Mouse (Mus musculus) heart, adult 8-10 months (tissue): Measurements from ENCODE around the gene Lrfn5. TPM values are rescaled to one million over a fixed set of nuclear protein-coding genes. Genes with fewer than 3 reads are reported as not detected.

Experiments used
- DNase-seq: peaks from one replicate; pipeline ENCODE4 v3.0.0; 2022; ENCODE audit warnings: low spot score
- total RNA-seq, 4 experiments: library from RNA; stranded (reverse); gene quantifications; 2 replicates each; pipeline ENCODE4 v1.2.4; 2022

Lrfn5 gene
- total RNA-seq = under 1 TPM in 2 of 4 experiments, not detected in 2; 0.09 to 0.14 TPM

GRCm38 (mm10) chr12:61522829-61523370 is at the start of gene Lrfn5:
TSS of gene Lrfn5 (plus strand) at chr12:61523150.
- DNase-seq = no peak

- DNase-seq = no peak
These were observed 1.3 kb upstream of the Lrfn5 start for GRCm38 (mm10) chr12:61521501-61522147.

- DNase-seq = no peak
These were observed 662 bp upstream of the Lrfn5 start for GRCm38 (mm10) chr12:61522148-61522828.

GRCm38 (mm10) chr12:61523631-61524182 is 757 bp downstream of the Lrfn5 start:
- DNase-seq = no peak

- no peak for DNase-seq
These were observed 1.3 kb downstream of the Lrfn5 start for GRCm38 (mm10) chr12:61524183-61524651.

GRCm38 (mm10) chr12:61526199-61526598 is 3.2 kb downstream of the Lrfn5 start:
- DNase-seq = no peak

- no peak for DNase-seq
These were observed 57.0 kb downstream of the Lrfn5 start for GRCm38 (mm10) chr12:61579949-61580348.

GRCm38 (mm10) chr12:61600305-61600704 is 77.4 kb downstream of the Lrfn5 start:
- no peak for DNase-seq

- no peak for DNase-seq
These were observed 84.9 kb downstream of the Lrfn5 start for GRCm38 (mm10) chr12:61607871-61608270.

- DNase-seq = no peak
These were observed 87.1 kb downstream of the Lrfn5 start for GRCm38 (mm10) chr12:61610081-61610480.

- DNase-seq = no peak
These were observed 101.6 kb downstream of the Lrfn5 start for GRCm38 (mm10) chr12:61624532-61624931.

GRCm38 (mm10) chr12:61654380-61654779 is 131.4 kb downstream of the Lrfn5 start:
- no peak for DNase-seq

GRCm38 (mm10) chr12:61723158-61723557 is 200.2 kb downstream of the Lrfn5 start:
- DNase-seq = no peak

- no peak for DNase-seq
These were observed 284.2 kb downstream of the Lrfn5 start for GRCm38 (mm10) chr12:61807073-61807605.

- no peak for DNase-seq
These were observed 300.7 kb downstream of the Lrfn5 start for GRCm38 (mm10) chr12:61823601-61824000.

GRCm38 (mm10) chr12:61826311-61826710 is 303.4 kb downstream of the Lrfn5 start:
- DNase-seq = no peak

GRCm38 (mm10) chr12:61842599-61843291 is 319.8 kb downstream of the Lrfn5 start:
- DNase-seq = no peak

GRCm38 (mm10) chr12:61854183-61854582 is 331.2 kb downstream of the Lrfn5 start:
- DNase-seq = no peak
